Mouse (Mus musculus): ENCODE results near the gene Rgma.

Rgma gene

DNA sequence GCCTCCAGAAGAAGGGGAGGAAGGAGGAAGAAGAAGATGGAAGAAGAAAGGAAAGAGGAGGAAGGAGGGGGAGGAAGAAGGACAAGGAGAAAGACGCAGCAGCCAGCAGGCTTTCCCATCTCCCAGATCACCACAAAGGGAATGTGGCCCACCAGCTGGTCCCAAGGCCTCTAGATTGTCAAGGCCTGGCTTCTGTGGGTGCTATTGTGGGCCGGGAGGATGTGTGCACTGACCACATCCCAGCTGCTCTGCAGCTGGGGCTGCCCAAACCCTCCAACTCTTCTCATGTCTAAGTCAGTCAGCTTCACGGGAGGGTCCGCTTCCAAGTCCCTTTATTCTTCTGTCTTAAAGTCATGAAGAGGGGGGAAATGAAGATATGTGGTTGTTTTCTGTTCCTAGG, 5.3 kb upstream of the Rgma start:
- DNase-seq (ENCODE audit: low read depth in 1 of 2, low spot score in 2 of 2) = no peak

DNA sequence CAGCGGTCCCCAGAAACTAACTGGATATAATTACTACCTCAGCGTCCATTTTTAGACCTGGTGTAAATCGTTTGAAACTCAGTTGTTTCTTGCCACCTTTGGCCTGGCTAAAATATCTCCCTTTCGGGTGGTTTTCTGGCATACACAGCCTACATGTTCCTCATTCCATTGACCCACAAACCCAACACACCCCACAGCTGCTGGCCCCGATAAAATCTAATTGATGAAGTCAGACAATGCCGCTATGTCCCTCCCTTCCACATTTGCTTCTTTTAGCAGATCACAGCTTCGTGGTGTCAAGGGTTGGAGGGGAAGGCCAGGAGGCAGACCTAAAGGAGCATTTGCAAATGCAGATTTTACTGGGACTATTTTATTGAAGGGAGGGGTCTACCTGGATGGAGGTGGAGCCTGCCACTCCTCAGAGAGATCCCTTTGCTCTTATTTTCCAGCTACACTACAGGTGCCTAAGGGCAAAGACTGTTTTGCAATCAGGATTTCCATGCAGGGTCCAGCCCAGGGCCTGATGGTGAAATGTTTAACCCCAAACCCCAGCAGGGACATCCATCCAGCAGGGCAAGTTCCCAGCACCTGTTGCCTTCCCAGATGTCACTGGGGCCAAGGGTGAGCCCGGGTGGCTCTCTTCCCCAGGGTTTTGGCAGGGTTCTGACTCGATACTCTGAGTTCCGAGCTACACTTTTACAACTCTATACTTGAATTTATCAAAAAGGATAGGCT, 3.6 kb upstream of the Rgma start:
- no peak for DNase-seq (ENCODE audit: low read depth in 1 of 2, low spot score in 2 of 2)

DNA sequence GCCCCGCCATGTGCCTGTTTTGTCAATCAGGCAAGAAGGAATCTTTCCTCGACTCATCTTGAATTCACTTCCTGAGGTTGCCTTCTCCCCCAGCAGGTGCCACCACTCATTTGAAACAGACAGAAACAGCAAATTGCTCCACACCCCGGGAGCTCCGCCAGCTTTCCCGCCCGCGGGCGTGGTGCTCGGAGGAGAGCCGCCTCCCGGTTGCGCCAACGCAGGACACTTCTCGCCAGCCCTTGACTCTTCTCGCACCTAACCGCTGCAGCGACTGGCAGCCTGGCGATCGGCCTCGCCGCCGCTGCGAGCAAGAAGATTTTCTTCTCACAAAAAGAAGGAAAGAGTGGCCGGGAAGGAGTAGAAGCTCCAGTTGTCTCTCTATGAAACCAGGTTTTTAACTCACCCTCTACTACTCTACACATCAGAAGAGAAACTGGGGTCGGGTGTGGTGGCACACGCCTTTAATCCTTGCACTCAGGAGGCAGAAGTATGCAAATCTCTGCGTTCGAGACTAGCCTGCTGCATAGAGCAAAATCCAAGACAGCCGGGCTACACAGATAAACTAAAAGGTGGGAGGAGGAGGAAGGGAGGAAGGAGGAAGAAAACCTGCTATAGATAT, 2.8 kb upstream of the Rgma start:
- no peak for DNase-seq (ENCODE audit: low read depth in 1 of 2, low spot score in 2 of 2)

DNA sequence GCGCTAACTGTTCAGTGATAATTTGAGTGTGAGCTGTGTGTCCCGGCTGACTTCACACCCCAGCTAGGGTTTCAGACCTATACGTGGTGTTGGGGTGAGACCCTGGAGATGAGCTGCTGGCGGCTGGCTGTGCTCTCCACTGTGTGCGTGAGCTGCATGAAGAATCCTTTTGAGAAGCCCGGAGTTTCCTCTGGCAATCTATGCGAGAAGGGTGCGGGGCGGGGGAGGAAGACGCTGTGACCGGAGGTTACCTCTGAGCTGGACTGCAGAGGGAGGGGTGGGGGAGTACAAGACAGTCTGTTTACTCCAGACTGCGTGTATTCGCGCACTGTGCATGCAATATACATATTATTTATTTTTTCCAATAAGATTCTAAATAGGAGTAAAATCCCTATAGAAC, 582 bp upstream of the Rgma start:
- no peak for DNase-seq (ENCODE audit: low read depth in 1 of 2, low spot score in 2 of 2)

DNA sequence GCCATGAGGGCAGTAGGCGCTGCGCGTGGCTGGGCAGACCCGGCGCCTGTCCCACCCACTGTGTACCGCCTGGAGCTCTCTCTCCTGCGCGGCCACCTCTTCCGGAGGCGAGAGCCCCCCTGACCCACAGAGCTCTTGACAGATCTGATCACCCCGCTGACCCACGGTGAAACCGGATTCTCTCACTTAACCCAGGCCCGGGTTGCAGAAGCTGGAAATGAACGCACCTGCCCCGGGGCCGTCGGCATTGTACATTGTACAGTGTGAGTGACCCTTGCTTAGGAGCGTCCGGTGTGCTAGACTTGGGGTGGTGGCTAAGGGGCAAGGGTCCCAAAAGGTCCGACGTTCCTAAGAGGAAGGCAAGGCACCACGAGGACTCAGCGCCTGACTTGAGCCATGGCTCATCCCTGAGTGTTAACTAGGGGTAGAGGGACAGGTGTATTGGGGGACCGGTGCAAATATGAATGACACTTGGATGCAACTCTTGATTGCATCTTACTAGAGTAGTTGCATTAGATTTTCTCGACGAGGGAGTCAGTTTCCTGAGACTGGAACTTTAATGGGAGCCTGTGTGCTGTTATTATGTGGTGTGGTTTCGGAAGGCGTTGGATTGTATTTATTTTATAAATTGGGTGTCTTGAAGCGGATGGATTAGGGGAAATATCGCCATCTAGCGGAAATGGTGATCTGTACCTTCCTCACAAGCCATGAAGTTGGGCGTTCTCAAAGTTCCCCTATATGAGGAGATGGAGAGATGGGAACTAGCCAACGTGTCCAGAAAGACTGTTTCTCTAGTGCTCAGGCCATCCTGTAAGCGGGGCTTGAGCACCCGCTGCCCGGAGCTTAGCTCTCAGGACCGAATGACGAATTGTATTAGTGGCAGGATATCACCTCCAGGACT, 1.0 kb downstream of the Rgma start:
- no peak for DNase-seq (ENCODE audit: low read depth in 1 of 2, low spot score in 2 of 2)

DNA sequence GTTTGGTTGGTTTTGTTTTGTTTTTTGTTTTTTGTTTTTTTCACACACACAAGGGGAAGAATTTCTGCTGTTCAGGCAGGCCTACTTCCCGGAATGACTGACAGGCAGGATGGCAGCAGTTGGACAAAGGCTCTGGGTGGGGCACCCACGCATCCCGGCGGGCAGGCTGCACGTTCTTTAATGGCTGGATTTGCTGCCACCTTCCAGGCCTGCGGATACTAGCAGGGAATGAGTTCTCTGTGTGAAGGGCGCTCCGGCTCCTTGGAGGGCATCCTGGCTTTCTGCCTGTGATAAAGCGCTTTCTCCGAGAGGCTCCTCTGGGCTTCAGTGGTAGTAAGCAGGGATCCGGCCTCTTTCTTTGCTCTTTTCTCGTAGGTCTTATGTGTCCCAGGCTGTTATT, 2.0 kb downstream of the Rgma start:
- DNase-seq (ENCODE audit: low read depth in 1 of 2, low spot score in 2 of 2) = no peak

DNA sequence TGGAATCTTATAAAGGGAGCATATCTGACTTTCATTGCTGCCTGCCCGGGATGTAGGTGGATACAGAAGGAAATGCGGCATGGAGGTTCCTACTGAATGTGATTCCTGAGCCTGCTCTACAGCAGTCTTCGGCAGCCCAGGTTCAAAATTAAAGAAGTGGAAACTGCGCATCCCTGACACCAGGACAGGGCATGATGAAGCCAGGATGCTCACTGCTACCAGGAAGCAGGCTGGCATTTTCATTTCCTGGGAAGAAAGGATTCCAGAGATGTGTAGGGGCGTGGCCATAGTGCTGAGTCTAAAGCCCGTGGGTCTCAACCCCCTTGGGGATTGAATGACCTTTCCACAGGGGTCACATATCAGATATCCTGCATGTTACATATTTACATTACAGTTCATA, 2.7 kb downstream of the Rgma start:
- no peak for DNase-seq (ENCODE audit: low read depth in 1 of 2, low spot score in 2 of 2)

DNA sequence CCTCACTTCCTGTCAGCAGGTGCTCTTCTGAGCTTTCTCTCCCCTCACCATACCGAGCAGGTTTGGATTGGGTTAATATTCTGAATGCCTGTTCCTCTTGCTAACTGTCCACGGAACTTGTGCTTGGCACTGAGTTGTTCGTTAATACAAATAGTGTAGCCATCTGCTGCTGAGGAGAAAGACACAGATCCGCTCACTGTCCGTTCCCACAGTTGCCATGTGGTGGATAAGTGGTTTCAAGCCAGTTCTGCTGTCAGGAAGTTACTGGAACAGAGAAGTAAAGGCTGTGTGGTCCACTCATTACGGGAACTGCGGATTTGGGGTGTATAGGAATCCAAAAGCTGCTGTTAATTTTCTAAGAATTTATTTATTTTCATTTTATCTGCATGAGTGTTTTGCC, 7.5 kb downstream of the Rgma start:
- no peak for DNase-seq (ENCODE audit: low read depth in 1 of 2, low spot score in 2 of 2)

DNA sequence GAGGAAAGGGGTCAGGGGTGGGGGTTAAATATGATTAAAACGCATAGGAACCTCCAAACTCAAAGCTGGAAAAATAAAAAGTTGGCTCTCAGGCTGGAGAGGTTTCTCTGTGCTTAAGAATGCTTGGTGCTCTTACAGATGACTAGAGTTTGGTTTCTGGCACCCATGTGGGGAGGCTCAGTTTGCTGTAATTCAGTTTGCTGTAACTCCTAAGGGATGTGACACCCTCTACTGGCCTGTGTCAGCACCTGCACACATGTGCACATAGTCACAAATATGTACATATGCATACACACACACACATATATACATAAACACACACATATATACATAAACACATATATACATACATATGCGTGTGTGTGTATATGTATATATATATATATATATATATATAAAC, 13.6 kb downstream of the Rgma start:
- DNase-seq (ENCODE audit: low read depth in 1 of 2, low spot score in 2 of 2) = no peak

DNA sequence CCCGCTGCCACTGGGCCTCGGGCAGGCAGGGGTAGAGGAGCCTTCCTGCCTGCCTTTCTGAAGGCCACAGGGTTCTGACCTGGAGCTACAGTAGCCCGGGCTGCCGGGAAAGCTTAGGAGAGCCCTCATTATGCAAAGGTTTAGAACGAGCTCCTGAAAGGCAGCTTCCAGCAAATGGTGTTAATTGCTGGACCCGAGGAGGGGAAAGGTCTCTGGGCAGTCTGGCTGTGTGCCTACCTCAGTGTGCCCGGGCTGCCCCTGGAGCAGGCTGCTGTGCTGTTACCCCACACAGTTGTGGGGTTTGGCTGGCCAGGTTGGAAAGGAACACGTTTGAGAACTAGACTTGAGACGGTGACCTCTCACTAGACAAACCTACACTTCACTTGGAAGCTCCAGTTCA, 14.1 kb downstream of the Rgma start:
- no peak for DNase-seq (ENCODE audit: low read depth in 1 of 2, low spot score in 2 of 2)

DNA sequence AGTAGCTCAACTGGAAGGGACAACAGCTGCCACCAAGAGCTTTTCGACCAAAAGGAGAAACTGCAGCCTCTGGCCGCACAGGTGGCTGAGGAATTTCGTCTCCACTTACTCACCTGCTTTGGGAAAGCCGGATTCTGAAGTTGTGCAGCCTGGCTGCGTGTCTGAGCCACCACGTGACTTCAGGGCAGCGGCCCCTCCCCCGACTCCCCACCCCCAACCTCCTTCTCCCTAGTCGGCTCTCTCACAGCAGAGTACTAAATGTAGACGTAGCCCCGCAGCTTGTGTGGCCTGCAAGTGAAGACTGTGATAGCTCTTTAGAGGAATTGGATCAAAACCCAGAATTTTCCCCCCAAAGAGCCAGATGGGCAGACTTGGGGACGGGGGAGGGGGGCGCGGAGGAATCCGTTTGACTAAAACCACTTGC, 14.6 kb downstream of the Rgma start:
- no peak for DNase-seq (ENCODE audit: low read depth in 1 of 2, low spot score in 2 of 2)

DNA sequence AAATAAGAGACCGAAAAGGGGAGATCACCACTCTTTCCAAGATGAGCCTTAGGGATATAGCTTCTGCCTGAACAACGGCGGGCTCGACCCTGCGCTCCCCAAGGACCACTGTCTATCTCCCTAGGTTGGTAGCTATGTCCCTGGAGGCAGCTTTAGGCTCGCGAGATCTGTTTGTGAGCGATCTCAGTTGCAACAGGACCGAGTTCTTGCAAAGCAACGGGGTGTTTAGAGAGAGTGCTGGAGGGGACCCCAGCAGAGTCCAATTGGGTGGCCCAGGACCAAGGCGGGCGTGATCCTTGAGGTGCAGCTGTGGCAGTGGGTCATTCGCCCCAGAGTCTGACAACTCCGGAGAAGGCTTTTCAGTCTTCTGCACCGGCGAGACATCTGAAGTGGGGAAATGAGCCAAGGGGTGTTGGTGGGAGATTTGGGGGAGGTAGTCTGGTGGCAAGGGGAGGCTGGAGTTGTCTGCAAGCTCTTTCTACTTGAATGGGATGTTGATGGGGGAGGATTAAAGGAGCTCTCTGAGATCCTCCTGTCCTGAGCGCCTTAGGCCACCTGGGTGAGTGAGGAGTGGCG, 15.2 kb downstream of the Rgma start:
- DNase-seq (ENCODE audit: low read depth in 1 of 2, low spot score in 2 of 2) = no peak

DNA sequence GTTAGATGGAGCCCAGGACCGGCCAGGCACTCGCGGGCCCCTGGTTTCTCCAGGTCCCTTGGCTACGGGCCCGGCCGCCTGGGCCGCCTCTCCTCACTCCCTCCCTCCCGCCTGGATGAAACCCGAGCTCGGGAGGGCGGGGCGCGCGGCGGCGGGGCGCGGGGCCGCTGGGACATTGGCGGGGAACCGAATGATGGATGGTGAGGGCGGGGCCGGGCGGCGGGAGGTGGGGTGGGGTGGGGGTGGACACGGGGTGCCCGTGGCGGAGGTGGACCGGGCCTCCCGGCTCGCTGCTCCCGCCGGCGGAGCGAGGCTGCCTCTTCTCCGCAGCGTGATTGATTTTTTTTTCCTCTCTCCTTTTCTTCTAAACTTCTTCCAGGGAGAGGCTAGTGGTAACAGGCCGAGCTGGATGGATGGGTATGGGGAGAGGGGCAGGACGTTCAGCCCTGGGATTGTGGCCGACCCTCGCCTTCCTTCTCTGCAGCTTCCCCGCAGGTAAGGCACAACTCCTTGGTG, 15.8 kb downstream of the Rgma start:
- DNase-seq (ENCODE audit: low read depth in 1 of 2, low spot score in 2 of 2) = no peak

DNA sequence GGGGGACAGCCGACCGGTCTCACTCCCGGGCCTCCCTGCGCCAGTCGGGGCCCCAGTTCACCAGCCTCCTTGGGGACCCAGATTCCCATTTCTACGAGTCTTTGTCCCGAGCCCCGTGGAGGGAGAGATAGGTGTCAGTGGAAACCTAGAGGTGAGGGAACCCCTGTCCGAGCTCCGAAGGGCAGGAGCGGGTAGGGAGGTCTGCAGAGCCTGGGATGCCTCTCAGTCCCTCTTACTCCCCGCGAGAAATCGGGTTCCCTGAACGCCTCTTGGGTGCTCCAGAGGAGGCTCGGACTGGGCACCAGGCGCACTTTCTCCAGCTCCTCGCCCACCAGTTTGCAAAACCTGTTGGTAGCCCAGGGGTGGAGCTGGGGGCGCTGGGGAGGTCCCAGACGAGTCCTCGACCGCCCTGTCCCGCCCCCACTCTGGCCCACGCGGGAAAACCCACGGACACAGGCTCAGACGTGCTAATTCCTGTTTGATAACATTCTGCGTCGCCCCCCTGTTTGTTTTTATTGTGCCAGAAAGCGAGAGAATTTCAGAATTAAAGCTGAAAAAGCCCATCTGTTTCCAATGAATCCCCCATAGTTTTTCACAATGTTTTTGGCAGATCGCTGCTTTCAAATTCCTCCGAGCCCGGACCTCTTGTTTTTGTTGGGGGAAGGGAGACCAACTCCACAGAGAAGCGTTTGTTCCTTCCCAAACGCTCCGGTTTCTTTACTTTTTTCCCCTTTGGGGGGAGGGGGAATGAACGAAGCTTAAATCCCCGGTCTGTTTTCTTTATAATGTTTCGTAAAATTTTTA, 16.4 kb downstream of the Rgma start:
- DNase-seq (ENCODE audit: low read depth in 1 of 2, low spot score in 2 of 2) = no peak

DNA sequence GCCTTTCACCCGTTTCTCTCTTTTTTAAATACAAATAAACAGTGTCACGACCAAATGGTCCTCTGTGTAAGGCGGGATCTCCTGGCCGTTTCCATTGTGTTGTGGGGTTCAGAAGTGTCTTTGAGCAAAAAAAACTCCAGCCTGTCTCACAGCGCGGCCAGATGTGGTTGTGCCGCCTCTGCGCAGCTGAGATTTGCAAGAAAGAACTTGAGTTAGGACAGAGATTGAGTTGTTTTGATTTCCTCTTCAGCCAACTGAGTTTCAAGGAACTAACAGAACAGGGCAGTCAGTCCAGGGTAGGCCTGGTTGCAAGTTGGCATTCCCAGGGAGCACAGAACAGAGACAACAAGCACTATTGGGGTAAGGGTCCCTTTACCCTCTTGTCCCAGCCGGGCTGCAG, 17.1 kb downstream of the Rgma start:
- DNase-seq (ENCODE audit: low read depth in 1 of 2, low spot score in 2 of 2) = no peak

DNA sequence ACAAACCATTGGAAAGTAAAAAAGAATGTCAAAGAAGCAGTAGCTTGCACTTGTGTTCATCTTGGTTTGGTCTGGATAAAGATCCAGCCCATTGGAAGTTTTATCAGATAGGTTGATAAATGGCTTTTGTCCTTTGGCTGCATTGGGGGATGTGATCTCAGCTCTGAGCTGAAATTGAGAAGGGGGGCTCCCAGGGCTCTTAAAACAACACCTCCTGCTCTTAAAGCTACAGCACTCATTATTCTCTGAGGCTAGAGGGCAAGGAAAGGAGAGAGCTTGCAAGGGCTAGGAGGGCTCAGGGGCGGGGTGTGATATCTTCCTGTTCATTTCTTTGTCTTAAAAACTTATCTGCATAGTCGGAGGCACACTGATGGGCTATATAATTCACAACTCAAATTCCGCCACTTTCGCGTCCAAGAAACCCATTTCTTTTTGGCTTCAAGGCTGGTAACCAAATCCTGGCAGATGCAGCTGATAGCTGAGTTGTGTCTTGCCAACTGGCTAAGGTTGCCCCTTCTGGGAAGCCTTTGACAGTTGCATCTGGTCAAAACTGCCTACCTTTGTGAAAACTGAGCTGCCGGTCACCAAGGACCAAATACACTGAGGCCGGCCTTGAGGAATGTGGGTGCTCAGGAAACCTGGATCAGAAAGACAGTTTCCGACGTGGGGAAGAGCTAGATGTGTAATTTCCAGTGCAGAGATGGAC, 18.2 kb downstream of the Rgma start:
- DNase-seq (ENCODE audit: low read depth in 1 of 2, low spot score in 2 of 2) = no peak

DNA sequence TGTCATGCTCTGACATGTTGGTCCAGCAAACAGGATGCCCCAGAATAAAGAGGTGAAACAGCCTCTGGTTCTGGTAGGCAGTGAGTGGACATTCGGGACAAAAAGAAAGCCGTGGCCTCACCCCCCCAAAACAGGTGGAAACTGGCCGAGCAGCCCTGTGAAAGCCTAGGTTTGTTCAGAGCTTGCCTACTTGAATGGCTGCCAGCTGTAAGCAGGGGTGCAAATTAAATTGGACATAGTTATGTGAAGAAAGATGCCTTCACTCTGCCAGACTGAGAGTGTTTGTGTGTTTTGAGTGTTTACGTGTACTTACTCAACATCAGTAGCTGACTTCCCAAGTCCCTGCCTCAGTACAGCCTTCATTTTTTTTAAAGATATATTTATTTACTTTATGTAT, 18.7 kb downstream of the Rgma start:
- DNase-seq (ENCODE audit: low read depth in 1 of 2, low spot score in 2 of 2) = no peak

DNA sequence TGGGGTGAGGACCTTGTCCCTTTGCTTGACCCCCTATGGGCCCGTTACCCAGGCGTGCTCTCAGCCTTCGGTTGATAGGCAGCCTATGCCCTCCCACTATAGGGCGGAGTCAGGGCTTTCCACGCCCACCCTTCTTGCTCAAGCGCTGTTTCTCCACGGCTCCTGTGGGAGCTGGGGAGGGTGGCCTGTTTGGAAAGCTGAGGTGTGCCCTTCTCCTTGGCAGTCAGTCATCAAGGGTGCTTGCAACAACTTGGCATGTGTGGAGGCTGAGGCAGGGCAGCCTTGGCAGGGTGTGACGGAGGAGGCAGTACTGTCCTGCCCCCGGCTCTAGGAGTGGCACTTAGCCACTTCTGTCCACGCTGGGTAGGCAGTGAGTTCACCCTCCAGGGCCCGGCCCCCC, 23.0 kb downstream of the Rgma start:
- no peak for DNase-seq (ENCODE audit: low read depth in 1 of 2, low spot score in 2 of 2)

DNA sequence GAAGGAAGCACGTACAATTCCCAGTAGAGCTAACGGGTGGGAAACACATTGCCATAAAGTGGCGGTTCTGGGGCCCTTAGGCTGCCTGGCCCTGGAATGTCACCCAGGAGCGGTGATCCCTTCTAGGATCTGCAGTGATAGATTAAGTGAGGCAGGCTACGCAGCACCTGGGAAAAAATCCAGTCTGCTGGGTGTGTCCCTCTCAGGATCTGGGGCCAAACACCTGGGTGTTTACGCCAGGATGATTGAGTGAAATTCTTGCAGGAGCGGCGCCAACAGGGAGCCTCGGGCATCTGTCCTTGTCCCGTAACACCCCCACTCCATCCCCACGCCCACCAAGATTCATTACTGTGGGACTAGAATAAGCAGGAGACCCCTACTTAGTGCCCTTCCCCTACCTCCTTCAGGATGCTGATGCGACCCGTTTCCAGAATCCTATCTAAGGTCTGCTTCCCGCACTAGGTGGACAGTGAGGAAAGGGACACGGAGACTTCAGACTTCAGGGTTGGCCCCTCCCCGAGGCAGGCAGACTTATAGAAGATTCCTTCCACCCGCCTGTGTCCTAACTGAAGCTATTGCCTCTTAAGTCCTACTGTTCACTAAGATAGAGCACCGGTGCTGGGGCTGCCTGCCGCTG, 23.6 kb downstream of the Rgma start:
- DNase-seq (ENCODE audit: low read depth in 1 of 2, low spot score in 2 of 2) = no peak

All from monocyte, adult 2 months (primary cell).